Mouse (Mus musculus): ENCODE results near the gene Cc2d2b. TPM values are rescaled to one million over a fixed set of nuclear protein-coding genes. Genes with fewer than 3 reads are reported as not detected.
A peak's percentile ranks its signal among the peaks of the same experiment; 100 is the strongest.

Gene Cc2d2b
- polyA plus RNA-seq, 1 experiment from 2014 or later = 0.26 TPM

DNA sequence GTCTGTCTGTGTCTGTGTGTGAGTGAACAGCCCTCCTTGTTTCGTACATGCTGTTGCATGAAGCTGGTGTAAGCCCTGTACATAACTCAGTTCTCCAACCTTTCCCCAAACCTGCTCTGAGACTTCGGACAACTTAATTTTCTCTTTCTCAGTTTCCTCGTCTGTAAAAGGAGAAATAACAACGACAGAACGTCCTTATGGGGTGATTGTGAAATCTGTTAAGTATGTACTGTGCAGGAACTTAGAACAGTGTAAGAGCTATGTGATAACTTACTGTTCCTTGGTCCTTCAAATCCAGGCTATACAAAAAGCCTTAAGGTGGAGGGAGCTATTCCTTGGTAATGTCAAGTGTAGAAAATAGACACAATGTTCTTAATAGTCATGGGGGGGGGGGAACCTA lies 83.8 kb downstream of the Cc2d2b start:
- H3K36me3 ChIP-seq (ENCODE audit: control insufficient read depth, insufficient read depth, low read length) = peaks cover 8% of the 10 kb centered on the region
- 29% methylated on average over 5 of the region's 5 CpGs for WGBS

DNA sequence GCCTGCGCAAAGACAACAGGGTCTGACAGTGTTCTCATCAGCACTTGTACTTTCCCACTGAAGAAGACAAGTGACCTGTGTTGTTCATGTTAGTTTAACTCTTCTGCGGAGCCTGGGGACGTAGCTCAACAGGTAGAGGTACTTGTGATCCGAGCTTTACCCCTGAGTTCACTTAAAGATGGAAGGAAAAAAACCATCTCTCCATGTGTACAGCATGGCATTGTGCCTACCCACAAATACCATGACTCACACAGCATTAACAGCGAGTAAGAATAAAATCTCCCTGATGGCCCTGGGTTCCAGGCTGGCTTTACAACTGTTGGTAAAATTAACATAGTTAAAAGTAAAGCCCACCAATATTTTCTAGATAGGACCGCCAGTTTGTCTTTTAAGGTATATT lies 85.9 kb downstream of the Cc2d2b start:
- WGBS = 94% methylated on average over 6 of the region's 6 CpGs
- H3K4me1 ChIP-seq (ENCODE audit: control insufficient read depth, insufficient read depth, low read length) = peaks cover 39% of the 10 kb centered on the region
- H3K27ac ChIP-seq (replicated peaks; ENCODE audit: low read depth, low read length) = no peak overlapping the region
- ATAC-seq (ENCODE audit: low FRiP score, low TSS enrichment) (no peak), DNase-seq (no peak)
- no peaks in the 10 kb centered on the region for H3K27me3 ChIP-seq (ENCODE audit: control insufficient read depth, insufficient read depth, low read length)
- H3K9ac ChIP-seq (replicated peaks; ENCODE audit: low read length) = no peak overlapping the region
- H3K4me2 ChIP-seq (ENCODE audit: low read length) = no peak overlapping the region; the same call in 1 of the 2 replicates
- H3K9me3 ChIP-seq (ENCODE audit: control insufficient read depth, low read length) = no peaks in the 10 kb centered on the region
- H3K4me3 ChIP-seq (replicated peaks; ENCODE audit: low read depth, low read length) = no peak overlapping the region
- H3K36me3 ChIP-seq (ENCODE audit: control insufficient read depth, insufficient read depth, low read length) = peaks cover 29% of the 10 kb centered on the region

More for the DNA sequence above, 83.8 kb downstream of the Cc2d2b start:
- Histone ChIP-seq H3K9me3 (ENCODE audit: control insufficient read depth, low read length) (no peaks in the 10 kb centered on the region), H3K4me2 (ENCODE audit: low read length) (peak overlapping the region; percentile 74), H3K4me1 (ENCODE audit: control insufficient read depth, insufficient read depth, low read length) (peaks cover 39% of the 10 kb centered on the region), H3K27me3 (ENCODE audit: control insufficient read depth, insufficient read depth, low read length) (no peaks in the 10 kb centered on the region), H3K27ac (replicated peaks; ENCODE audit: low read depth, low read length) (0 out of 2 replicates have a peak overlapping the region, but pooled peaks have one; percentile 6), H3K9ac (replicated peaks; ENCODE audit: low read length) (peak overlapping the region; percentile 99), H3K4me3 (replicated peaks; ENCODE audit: low read depth, low read length) (peak overlapping the region; percentile 94)
- ATAC-seq (ENCODE audit: low FRiP score, low TSS enrichment) (no peak), DNase-seq (no peak)

DNA sequence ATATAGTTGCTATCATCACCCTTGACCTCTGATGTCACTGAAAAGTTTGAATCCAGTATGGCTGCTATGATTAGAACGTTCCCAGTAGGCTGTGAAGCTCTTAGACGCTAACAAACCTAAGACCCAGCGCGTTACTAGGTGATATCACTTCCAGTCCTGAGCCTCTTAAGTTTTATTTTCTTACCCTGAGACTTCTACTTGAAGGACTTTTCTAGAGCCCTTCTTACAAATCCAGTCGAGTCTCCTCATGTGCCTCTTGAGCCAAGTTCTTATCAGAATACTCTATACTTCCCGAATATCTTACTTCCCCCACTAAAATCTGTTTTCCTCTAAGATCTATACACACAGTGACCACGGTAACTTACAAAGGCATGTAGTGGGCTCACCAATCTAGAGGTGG lies 89.7 kb downstream of the Cc2d2b start:
- Histone ChIP-seq H3K4me3 (replicated peaks; ENCODE audit: low read depth, low read length) (no peak overlapping the region), H3K9me3 (ENCODE audit: control insufficient read depth, low read length) (no peaks in the 10 kb centered on the region), H3K27ac (replicated peaks; ENCODE audit: low read depth, low read length) (no peak overlapping the region), H3K9ac (replicated peaks; ENCODE audit: low read length) (no peak overlapping the region), H3K4me1 (ENCODE audit: control insufficient read depth, insufficient read depth, low read length) (peaks cover 23% of the 10 kb centered on the region), H3K36me3 (ENCODE audit: control insufficient read depth, insufficient read depth, low read length) (peaks cover 58% of the 10 kb centered on the region), H3K27me3 (ENCODE audit: control insufficient read depth, insufficient read depth, low read length) (no peaks in the 10 kb centered on the region), H3K4me2 (ENCODE audit: low read length) (no peak overlapping the region)
- DNase-seq = no peak
- ATAC-seq (ENCODE audit: low FRiP score, low TSS enrichment) = no peak
- whole genome bisulfite sequencing = 94% methylated on average over 7 of the region's 7 CpGs

DNA sequence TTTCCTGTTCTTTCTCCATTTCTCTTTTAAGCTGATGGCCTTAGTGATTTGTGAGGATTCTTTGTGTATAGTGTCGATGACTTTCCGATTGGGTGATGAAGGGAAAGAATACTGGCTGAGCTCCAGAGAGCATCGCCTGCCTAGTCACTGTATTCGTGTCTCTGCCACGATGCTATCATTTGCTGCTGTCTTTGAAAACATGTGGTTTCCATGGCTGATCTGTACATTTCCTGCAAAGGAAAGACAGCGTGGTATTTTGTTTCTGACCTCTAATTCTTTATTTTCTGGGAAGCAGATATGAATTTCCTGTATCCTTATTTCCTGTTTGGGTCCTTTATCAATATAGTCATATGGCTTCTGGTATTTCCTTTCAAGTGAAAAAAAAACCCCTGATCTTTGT lies 91.8 kb downstream of the Cc2d2b start:
- Histone ChIP-seq H3K4me3 (replicated peaks; ENCODE audit: low read depth, low read length) (no peak overlapping the region), H3K4me1 (ENCODE audit: control insufficient read depth, insufficient read depth, low read length) (peaks cover 2% of the 10 kb centered on the region; the same call in 1 of the 2 replicates), H3K27ac (replicated peaks; ENCODE audit: low read depth, low read length) (no peak overlapping the region), H3K36me3 (ENCODE audit: control insufficient read depth, insufficient read depth, low read length) (peaks cover 79% of the 10 kb centered on the region), H3K4me2 (ENCODE audit: low read length) (no peak overlapping the region), H3K9me3 (ENCODE audit: control insufficient read depth, low read length) (no peaks in the 10 kb centered on the region), H3K27me3 (ENCODE audit: control insufficient read depth, insufficient read depth, low read length) (no peaks in the 10 kb centered on the region), H3K9ac (replicated peaks; ENCODE audit: low read length) (no peak overlapping the region)
- WGBS = 96% methylated on average over 6 of the region's 6 CpGs
- DNase-seq = no peak
- no peak for ATAC-seq (ENCODE audit: low FRiP score, low TSS enrichment)

DNA sequence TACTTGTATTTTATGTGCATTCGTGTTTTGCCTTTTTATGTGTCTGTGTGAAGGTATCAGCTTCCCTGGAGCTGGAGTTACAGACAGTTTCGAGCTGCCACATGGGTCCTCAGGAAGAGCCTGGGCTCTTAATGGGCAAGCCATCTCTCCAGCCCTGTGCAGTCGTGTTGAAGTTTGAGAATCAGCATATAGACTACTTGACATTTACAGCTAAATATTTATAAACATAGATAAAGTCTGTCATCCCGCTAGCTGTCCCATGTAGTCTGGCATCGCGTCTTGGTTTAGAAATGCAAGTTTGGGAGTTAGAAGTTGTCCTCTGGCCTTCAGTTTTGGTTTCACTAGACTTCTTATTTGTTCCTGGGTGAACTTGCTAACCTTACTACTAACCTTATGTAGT lies 92.5 kb downstream of the Cc2d2b start:
- no peaks in the 10 kb centered on the region for H3K27me3 ChIP-seq (ENCODE audit: control insufficient read depth, insufficient read depth, low read length)
- no peaks in the 10 kb centered on the region for H3K4me1 ChIP-seq (ENCODE audit: control insufficient read depth, insufficient read depth, low read length)
- H3K27ac ChIP-seq (replicated peaks; ENCODE audit: low read depth, low read length) = no peak overlapping the region
- no peak overlapping the region for H3K4me3 ChIP-seq (replicated peaks; ENCODE audit: low read depth, low read length)
- no peak overlapping the region for H3K9ac ChIP-seq (replicated peaks; ENCODE audit: low read length)
- DNase-seq = no peak
- no peak overlapping the region for H3K4me2 ChIP-seq (ENCODE audit: low read length)
- peaks cover 87% of the 10 kb centered on the region for H3K36me3 ChIP-seq (ENCODE audit: control insufficient read depth, insufficient read depth, low read length)
- no peak for ATAC-seq (ENCODE audit: low FRiP score, low TSS enrichment)
- no peaks in the 10 kb centered on the region for H3K9me3 ChIP-seq (ENCODE audit: control insufficient read depth, low read length)
- WGBS = 93% methylated on average over 6 of the region's 6 CpGs

DNA sequence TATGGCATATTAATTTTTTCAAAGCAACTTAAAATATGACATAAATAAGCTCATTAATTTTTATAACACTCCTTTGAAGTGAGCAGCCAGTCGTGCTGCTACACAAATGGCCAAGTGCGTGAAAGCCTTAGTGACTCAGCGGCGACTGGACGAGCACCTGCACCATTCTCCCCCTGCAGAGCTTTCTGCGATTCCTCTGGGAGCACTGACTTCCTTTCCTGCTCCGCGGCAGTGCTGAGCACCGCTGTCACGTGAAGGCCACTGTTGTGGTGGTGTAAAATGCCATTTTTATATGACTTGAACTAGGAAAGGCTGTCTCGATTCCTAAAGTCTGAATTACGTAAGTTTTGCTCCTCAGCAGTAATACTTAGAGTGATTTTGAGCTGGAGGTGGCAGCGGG lies 93.0 kb downstream of the Cc2d2b start:
- ATAC-seq (ENCODE audit: low FRiP score, low TSS enrichment) (no peak), DNase-seq (no peak)
- no peak overlapping the region for H3K4me3 ChIP-seq (replicated peaks; ENCODE audit: low read depth, low read length)
- no peaks in the 10 kb centered on the region for H3K9me3 ChIP-seq (ENCODE audit: control insufficient read depth, low read length)
- no peak overlapping the region for H3K4me2 ChIP-seq (ENCODE audit: low read length)
- 83% methylated on average over 13 of the region's 13 CpGs for WGBS
- H3K4me1 ChIP-seq (ENCODE audit: control insufficient read depth, insufficient read depth, low read length) = no peaks in the 10 kb centered on the region
- no peak overlapping the region for H3K9ac ChIP-seq (replicated peaks; ENCODE audit: low read length)
- no peaks in the 10 kb centered on the region for H3K27me3 ChIP-seq (ENCODE audit: control insufficient read depth, insufficient read depth, low read length)
- peaks cover 90% of the 10 kb centered on the region for H3K36me3 ChIP-seq (ENCODE audit: control insufficient read depth, insufficient read depth, low read length)
- no peak overlapping the region for H3K27ac ChIP-seq (replicated peaks; ENCODE audit: low read depth, low read length)

DNA sequence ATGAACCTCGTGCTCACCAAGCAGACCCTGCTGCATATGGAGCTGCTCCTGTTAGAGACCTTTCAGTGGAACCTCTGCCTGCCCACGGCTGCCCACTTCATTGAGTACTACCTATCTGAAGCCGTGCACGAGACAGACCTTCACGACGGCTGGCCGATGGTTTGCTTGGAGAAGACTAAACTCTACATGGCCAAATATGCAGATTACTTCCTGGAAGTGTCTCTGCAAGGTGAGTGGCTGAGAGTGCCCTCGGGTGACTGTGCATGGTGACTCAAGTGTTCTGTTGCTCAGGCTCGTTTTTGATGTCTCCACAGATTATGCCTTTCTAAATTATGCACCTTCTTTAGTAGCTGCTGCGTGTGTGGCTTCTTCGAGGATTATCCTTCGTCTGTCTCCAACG lies 96.2 kb downstream of the Cc2d2b start:
- no peaks in the 10 kb centered on the region for H3K4me1 ChIP-seq (ENCODE audit: control insufficient read depth, insufficient read depth, low read length)
- no peaks in the 10 kb centered on the region for H3K9me3 ChIP-seq (ENCODE audit: control insufficient read depth, low read length)
- no peak overlapping the region for H3K4me2 ChIP-seq (ENCODE audit: low read length)
- ATAC-seq (ENCODE audit: low FRiP score, low TSS enrichment) (no peak), DNase-seq (no peak)
- peaks cover 87% of the 10 kb centered on the region for H3K36me3 ChIP-seq (ENCODE audit: control insufficient read depth, insufficient read depth, low read length)
- no peaks in the 10 kb centered on the region for H3K27me3 ChIP-seq (ENCODE audit: control insufficient read depth, insufficient read depth, low read length)
- H3K4me3 ChIP-seq (replicated peaks; ENCODE audit: low read depth, low read length) = no peak overlapping the region
- no peak overlapping the region for H3K27ac ChIP-seq (replicated peaks; ENCODE audit: low read depth, low read length)
- no peak overlapping the region for H3K9ac ChIP-seq (replicated peaks; ENCODE audit: low read length)
- WGBS = 85% methylated on average over 13 of the region's 13 CpGs

DNA sequence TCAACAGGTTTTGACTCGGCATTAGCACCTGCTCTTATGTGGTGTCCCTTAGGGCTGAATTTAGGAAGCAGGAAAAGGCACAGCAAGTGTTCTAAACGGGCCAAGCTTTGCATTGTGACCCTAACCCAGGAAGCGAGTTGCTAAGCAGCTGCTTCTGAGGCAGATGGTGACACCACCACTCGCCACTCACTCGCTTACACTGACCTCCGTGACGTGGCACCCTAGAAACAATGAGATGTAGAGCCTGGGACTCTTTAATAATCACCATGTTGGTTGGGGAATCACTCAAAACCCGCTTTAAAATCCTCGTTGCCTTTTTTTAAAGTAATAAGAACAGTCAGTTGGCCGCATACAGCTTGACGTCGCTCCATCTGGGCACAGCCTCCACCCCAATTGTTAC lies 100.8 kb downstream of the Cc2d2b start:
- Histone ChIP-seq H3K27ac (replicated peaks; ENCODE audit: low read depth, low read length) (no peak overlapping the region), H3K36me3 (ENCODE audit: control insufficient read depth, insufficient read depth, low read length) (peaks cover 60% of the 10 kb centered on the region), H3K4me3 (replicated peaks; ENCODE audit: low read depth, low read length) (no peak overlapping the region), H3K4me2 (ENCODE audit: low read length) (no peak overlapping the region), H3K9me3 (ENCODE audit: control insufficient read depth, low read length) (no peaks in the 10 kb centered on the region), H3K27me3 (ENCODE audit: control insufficient read depth, insufficient read depth, low read length) (no peaks in the 10 kb centered on the region), H3K9ac (replicated peaks; ENCODE audit: low read length) (no peak overlapping the region), H3K4me1 (ENCODE audit: control insufficient read depth, insufficient read depth, low read length) (no peaks in the 10 kb centered on the region)
- DNase-seq (no peak), ATAC-seq (ENCODE audit: low FRiP score, low TSS enrichment) (no peak)
- 74% methylated on average over 12 of the region's 12 CpGs for WGBS

DNA sequence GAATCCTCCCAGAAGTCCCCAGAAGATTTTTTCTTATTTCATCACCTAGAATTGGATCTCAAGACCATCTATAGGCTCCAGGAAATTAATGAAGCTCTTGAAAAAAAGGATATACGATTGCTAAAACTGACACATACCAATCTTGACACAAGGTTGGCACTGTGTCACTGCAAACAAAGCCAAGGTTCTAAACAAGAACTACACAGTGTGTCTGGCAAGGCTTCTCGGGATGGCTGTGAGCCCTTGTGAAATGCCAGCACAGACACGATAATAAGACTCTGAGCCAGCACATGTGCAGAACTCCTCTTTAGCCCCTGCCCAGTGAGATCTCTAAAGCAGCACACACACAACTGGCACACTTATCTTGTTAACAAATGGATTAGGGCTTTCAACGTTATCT lies 111.0 kb downstream of the Cc2d2b start:
- WGBS = 65% methylated on average over 4 of the region's 4 CpGs
- Histone ChIP-seq H3K9me3 (ENCODE audit: control insufficient read depth, low read length) (no peaks in the 10 kb centered on the region), H3K4me1 (ENCODE audit: control insufficient read depth, insufficient read depth, low read length) (no peaks in the 10 kb centered on the region), H3K27ac (replicated peaks; ENCODE audit: low read depth, low read length) (no peak overlapping the region), H3K36me3 (ENCODE audit: control insufficient read depth, insufficient read depth, low read length) (no peaks in the 10 kb centered on the region), H3K9ac (replicated peaks; ENCODE audit: low read length) (no peak overlapping the region), H3K4me3 (replicated peaks; ENCODE audit: low read depth, low read length) (no peak overlapping the region), H3K4me2 (ENCODE audit: low read length) (no peak overlapping the region), H3K27me3 (ENCODE audit: control insufficient read depth, insufficient read depth, low read length) (no peaks in the 10 kb centered on the region)
- ATAC-seq (ENCODE audit: low FRiP score, low TSS enrichment) = no peak
- DNase-seq = no peak

Measured in midbrain, embryonic 14.5 days (tissue).